Mouse (Mus musculus) kidney, embryonic 15.5 days (tissue): ENCODE data around the gene Gm9918. TPM values are rescaled to one million over a fixed set of nuclear protein-coding genes. Genes with fewer than 3 reads are reported as not detected.

ENCODE experiments used
- ATAC-seq: fragments of 200-750 bp; cut with Nextera tagmentation; replicated peaks from 2 replicates; pipeline ENCODE4 v1.8.0; 2017; ENCODE audit warnings: moderate TSS enrichment; ENCODE audit not compliant: low FRiP score
- H3K27ac ChIP-seq: fragments of 300-500 bp; sonication (generic); 2 replicates; pipeline ENCODE4 v1.5.1; 2015; ENCODE audit warnings: mild to moderate bottlenecking, inconsistent platforms
- H3K27me3 ChIP-seq: fragments of 300-500 bp; sonication (generic); 2 replicates; pipeline ENCODE4 v1.6.1; 2015; ENCODE audit warnings: inconsistent platforms
- H3K36me3 ChIP-seq: fragments of 300-500 bp; sonication (generic); 2 replicates; pipeline ENCODE4 v1.6.1; 2015; ENCODE audit warnings: inconsistent platforms
- H3K4me1 ChIP-seq: fragments of 300-500 bp; sonication (generic); 2 replicates; pipeline ENCODE4 v1.6.1; 2015; ENCODE audit warnings: inconsistent platforms
- H3K4me2 ChIP-seq: fragments of 300-500 bp; sonication (generic); 2 replicates; pipeline ENCODE4 v1.6.1; 2015; ENCODE audit warnings: moderate library complexity, mild to moderate bottlenecking, inconsistent platforms
- H3K4me3 ChIP-seq: fragments of 300-500 bp; sonication (generic); replicated peaks from 2 replicates; pipeline ENCODE4 v1.5.1; 2015; ENCODE audit warnings: mild to moderate bottlenecking, inconsistent platforms
- H3K9ac ChIP-seq: fragments of 300-500 bp; sonication (generic); 2 replicates; pipeline ENCODE4 v1.6.1; 2015; ENCODE audit warnings: mild to moderate bottlenecking, inconsistent platforms
- H3K9me3 ChIP-seq: fragments of 300-500 bp; sonication (generic); replicated peaks from 2 replicates; pipeline ENCODE4 v1.6.1; 2016; ENCODE audit warnings: inconsistent platforms
- WGBS: fragments of 180-500 bp; shearing (Covaris S2); methylation state at CpG from one replicate; pipeline ENCODE4 v1.1.7; 2015; ENCODE audit warnings: mixed read lengths; 5-methylcytosine and 5-hydroxymethylcytosine counted together
- polyA plus RNA-seq: library from polyadenylated mRNA; unstranded; fragments of >200 nt; fragmentation: Nextera tagmentation; extraction: Ambion mirVana; gene quantifications from 2 replicates; pipeline ENCODE4 v1.2.1, GENCODE M21; 2015

The Gm9918 gene
- polyA plus RNA-seq, 1 experiment from 2014 or later, result 0.44 TPM

GRCm38 (mm10) chr15:102247252-102248130, 22.9 kb upstream of the Gm9918 start:
- Histone ChIP-seq H3K27me3 (0 out of 2 replicates have a peak, but pooled peaks cover 3% of the 10 kb centered on the region), H3K9me3 (no peaks in the 10 kb centered on the region), H3K27ac (peak overlapping the region; percentile 99), H3K9ac (peak overlapping the region; percentile 68), H3K4me1 (peaks cover 74% of the 10 kb centered on the region), H3K36me3 (peaks cover 6% of the 10 kb centered on the region; the same call in 1 of the 2 replicates), H3K4me3 (peak overlapping the region; percentile 66), H3K4me2 (peak overlapping the region; percentile 94)
- ATAC-seq, result peak; percentile 61
- WGBS, result under 1% methylated on average over 50 of the region's 65 CpGs

GRCm38 (mm10) chr15:102248131-102248811, 22.1 kb upstream of the Gm9918 start:
- Histone ChIP-seq H3K4me2 (peak overlapping the region; percentile 94), H3K27me3 (0 out of 2 replicates have a peak, but pooled peaks cover 3% of the 10 kb centered on the region), H3K4me1 (peaks cover 66% of the 10 kb centered on the region), H3K36me3 (peaks cover 6% of the 10 kb centered on the region; the same call in 1 of the 2 replicates), H3K27ac (peak overlapping the region; percentile 99), H3K4me3 (peak overlapping the region; percentile 66), H3K9ac (peak overlapping the region; percentile 68; the same call in 1 of the 2 replicates), H3K9me3 (no peaks in the 10 kb centered on the region)
- WGBS, result 8% methylated on average over 8 of the region's 8 CpGs
- ATAC-seq, result no peak

GRCm38 (mm10) chr15:102248812-102249191, 21.6 kb upstream of the Gm9918 start:
- 0% methylated on average over 2 of the region's 3 CpGs for WGBS
- H3K9ac ChIP-seq, result peak overlapping the region; percentile 40; the same call in 1 of the 2 replicates
- no peak for ATAC-seq
- peak overlapping the region; percentile 94 for H3K4me2 ChIP-seq
- peak overlapping the region; percentile 99 for H3K27ac ChIP-seq
- H3K36me3 ChIP-seq, result peaks cover 6% of the 10 kb centered on the region; the same call in 1 of the 2 replicates
- peaks cover 61% of the 10 kb centered on the region for H3K4me1 ChIP-seq
- 0 out of 2 replicates have a peak, but pooled peaks cover 3% of the 10 kb centered on the region for H3K27me3 ChIP-seq
- peak overlapping the region; percentile 66 for H3K4me3 ChIP-seq
- no peaks in the 10 kb centered on the region for H3K9me3 ChIP-seq

- Histone ChIP-seq H3K27me3 (0 out of 2 replicates have a peak, but pooled peaks cover 3% of the 10 kb centered on the region), H3K9ac (peak overlapping the region; percentile 40), H3K36me3 (peaks cover 6% of the 10 kb centered on the region; the same call in 1 of the 2 replicates), H3K4me3 (peak overlapping the region; percentile 66), H3K4me2 (peak overlapping the region; percentile 94), H3K9me3 (no peaks in the 10 kb centered on the region), H3K4me1 (peaks cover 56% of the 10 kb centered on the region), H3K27ac (peak overlapping the region; percentile 99)
- no peak for ATAC-seq
- WGBS, result 3% methylated on average over 13 of the region's 13 CpGs
These were observed 21.1 kb upstream of the Gm9918 start for GRCm38 (mm10) chr15:102249251-102249691.

- ATAC-seq, result no peak
- 34% methylated on average over 9 of the region's 9 CpGs for WGBS
- no peaks in the 10 kb centered on the region for H3K9me3 ChIP-seq
- H3K4me2 ChIP-seq, result peak overlapping the region; percentile 94
- peak overlapping the region; percentile 66; the same call in 1 of the 2 replicates for H3K4me3 ChIP-seq
- H3K9ac ChIP-seq, result peak overlapping the region; percentile 40; the same call in 1 of the 2 replicates
- H3K36me3 ChIP-seq, result peaks cover 6% of the 10 kb centered on the region; the same call in 1 of the 2 replicates
- 0 out of 2 replicates have a peak, but pooled peaks cover 3% of the 10 kb centered on the region for H3K27me3 ChIP-seq
- peak overlapping the region; percentile 99 for H3K27ac ChIP-seq
- H3K4me1 ChIP-seq, result peaks cover 53% of the 10 kb centered on the region
These were observed 20.4 kb upstream of the Gm9918 start for GRCm38 (mm10) chr15:102249967-102250366.

GRCm38 (mm10) chr15:102250521-102250920, 19.8 kb upstream of the Gm9918 start:
- peaks cover 53% of the 10 kb centered on the region for H3K4me1 ChIP-seq
- ATAC-seq, result no peak
- H3K4me2 ChIP-seq, result no peak overlapping the region
- H3K27me3 ChIP-seq, result 0 out of 2 replicates have a peak, but pooled peaks cover 4% of the 10 kb centered on the region
- 0 out of 2 replicates have a peak overlapping the region, but pooled peaks have one; percentile 40 for H3K9ac ChIP-seq
- no peak overlapping the region for H3K4me3 ChIP-seq
- WGBS, result 74% methylated on average over 5 of the region's 5 CpGs
- peak overlapping the region; percentile 99; the same call in 1 of the 2 replicates for H3K27ac ChIP-seq
- H3K36me3 ChIP-seq, result peaks cover 6% of the 10 kb centered on the region; the same call in 1 of the 2 replicates
- no peaks in the 10 kb centered on the region for H3K9me3 ChIP-seq

- Histone ChIP-seq H3K9ac (no peak overlapping the region), H3K27ac (0 out of 2 replicates have a peak overlapping the region, but pooled peaks have one; percentile 41), H3K4me2 (peak overlapping the region; percentile 94), H3K9me3 (no peaks in the 10 kb centered on the region), H3K4me1 (peaks cover 49% of the 10 kb centered on the region), H3K36me3 (peaks cover 6% of the 10 kb centered on the region; the same call in 1 of the 2 replicates), H3K4me3 (peak overlapping the region; percentile 68; the same call in 1 of the 2 replicates), H3K27me3 (0 out of 2 replicates have a peak, but pooled peaks cover 5% of the 10 kb centered on the region)
- 61% methylated on average over 13 of the region's 14 CpGs for WGBS
- ATAC-seq, result no peak
These were observed 14.7 kb upstream of the Gm9918 start for GRCm38 (mm10) chr15:102255547-102256255.

- Histone ChIP-seq H3K9me3 (no peaks in the 10 kb centered on the region), H3K4me1 (peaks cover 49% of the 10 kb centered on the region), H3K4me2 (peak overlapping the region; percentile 94), H3K4me3 (peak overlapping the region; percentile 68), H3K9ac (peak overlapping the region; percentile 74), H3K27ac (peak overlapping the region; percentile 73), H3K27me3 (0 out of 2 replicates have a peak, but pooled peaks cover 6% of the 10 kb centered on the region), H3K36me3 (no peaks in the 10 kb centered on the region)
- WGBS, result 8% methylated on average over 22 of the region's 22 CpGs
- ATAC-seq, result no peak
These were observed 13.7 kb upstream of the Gm9918 start for GRCm38 (mm10) chr15:102256431-102257201.

- H3K4me3 ChIP-seq, result peak within 1 kb of the TSS; percentile 68
- H3K4me2 ChIP-seq, result peak within 1 kb of the TSS; percentile 94
- ATAC-seq, result peak; percentile 38
- no peaks in the 10 kb centered on the region for H3K9me3 ChIP-seq
- peaks cover 51% of the 10 kb centered on the region for H3K4me1 ChIP-seq
- WGBS, result 2% methylated on average over 41 of the region's 46 CpGs
- H3K36me3 ChIP-seq, result no peaks in the 10 kb centered on the region
- 0 out of 2 replicates have a peak, but pooled peaks cover 7% of the 10 kb centered on the region for H3K27me3 ChIP-seq
- peak within 1 kb of the TSS; percentile 73 for H3K27ac ChIP-seq
- H3K9ac ChIP-seq, result peak within 1 kb of the TSS; percentile 74
These were observed 12.9 kb upstream of the Gm9918 start, which contains the start of gene Rarg for GRCm38 (mm10) chr15:102257202-102258075. Gene Rarg (minus strand): TSS chr15:102257517.
